Mouse (Mus musculus): Measurements from ENCODE around the gene Sppl2c.
A peak's percentile ranks its signal among the peaks of the same experiment; 100 is the strongest.

Sppl2c gene

DNA sequence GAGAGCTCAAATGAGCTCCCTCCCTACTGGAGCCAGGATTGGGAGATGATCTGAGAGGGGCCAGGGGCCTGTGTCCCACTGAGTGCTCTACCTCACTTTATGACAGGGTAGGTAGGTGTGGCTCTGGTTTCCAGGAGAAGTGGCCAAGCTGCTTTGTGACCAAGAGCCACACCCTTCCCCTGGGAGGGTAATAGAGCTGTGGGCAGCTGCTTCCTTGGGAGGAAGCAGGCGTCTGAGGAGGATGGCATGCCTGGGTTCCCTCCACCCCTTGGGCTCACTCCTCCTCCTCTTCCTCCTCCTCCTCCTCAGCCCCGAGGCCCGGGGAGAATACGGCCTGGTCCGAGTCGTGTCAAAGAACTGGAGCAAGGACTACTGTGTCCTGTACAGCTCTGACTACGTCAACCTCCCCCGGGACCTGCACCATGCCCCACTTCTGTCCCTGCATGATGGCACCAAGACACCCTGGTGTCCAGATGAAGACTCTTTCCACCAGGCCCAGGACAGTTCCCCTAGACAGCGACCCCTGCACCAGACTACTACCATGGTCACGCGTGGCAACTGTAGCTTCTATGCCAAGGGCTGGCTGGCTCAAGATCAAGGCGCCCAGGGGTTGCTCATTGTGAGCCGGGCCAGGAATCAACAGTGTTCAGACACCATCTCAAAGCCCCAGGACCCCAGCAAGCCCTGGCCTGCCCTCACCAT is at the start of gene Sppl2c:
Gene Sppl2c (plus strand): TSS at position 193 of the 702 bp plus-strand sequence.
- DNase-seq (ENCODE audit: low spot score in 2 of 2): no peak

DNA sequence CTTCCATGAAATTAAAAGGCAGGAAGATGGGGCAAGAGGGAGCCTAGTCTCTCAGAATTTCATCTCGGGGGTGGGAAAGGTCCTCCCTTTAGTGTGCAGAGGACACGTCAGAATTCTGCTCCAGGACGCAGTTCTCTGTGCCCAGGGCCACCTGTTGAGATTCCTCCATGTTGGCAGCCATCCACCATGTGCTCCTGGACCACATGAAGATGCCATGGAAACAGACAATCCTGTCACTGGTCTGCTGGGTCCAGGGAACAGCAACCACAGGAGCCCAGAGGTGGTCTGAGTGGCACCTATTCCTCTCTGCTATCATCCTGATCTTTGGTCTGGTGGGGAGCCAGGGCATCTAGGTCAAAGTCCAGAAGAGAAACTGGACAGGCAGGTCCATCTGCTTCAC is 47.2 kb upstream of the Sppl2c start:
- no peak for DNase-seq (ENCODE audit: low spot score in 2 of 2)

DNA sequence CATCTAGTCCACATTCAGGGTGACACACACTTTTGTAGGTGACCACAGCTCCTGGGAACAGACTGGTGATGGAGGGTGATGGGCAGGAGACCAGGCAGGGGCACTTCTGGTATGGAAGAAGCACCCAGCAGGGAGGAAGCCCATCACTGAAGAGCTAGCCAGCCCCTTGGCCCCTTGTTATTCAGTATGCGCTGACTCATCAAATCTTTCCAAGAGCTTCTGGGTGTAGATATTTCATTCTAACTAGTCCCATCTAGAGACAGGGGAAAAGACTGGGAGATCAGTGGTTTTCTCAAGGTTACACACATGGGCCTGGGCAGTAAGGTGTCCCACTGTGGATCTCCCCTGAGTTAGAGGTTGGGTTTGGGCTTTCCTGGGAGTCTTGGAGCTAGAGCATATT is 41.2 kb upstream of the Sppl2c start:
- no peak for DNase-seq (ENCODE audit: low spot score in 2 of 2)

DNA sequence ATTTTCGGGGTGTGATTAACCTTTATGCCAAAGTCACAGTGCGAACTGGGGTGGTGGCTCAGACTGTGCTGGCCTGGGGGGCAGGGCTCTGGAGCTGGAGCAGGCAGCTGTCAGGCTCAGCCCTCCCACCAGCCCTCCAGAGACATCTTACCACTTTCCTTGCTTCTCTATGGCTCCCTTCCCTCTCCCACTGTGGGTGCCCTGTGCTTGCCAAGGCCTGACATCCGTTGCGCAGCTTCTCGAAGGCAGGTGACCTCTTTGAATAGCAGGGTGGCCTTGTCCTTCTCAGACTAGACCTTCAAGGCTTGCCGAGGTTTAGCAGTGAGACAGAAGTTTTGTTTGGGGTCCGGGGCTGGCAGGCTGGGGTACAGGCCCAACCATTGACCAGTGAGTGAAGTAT is 37.3 kb upstream of the Sppl2c start:
- no peak for DNase-seq (ENCODE audit: low spot score in 2 of 2)

DNA sequence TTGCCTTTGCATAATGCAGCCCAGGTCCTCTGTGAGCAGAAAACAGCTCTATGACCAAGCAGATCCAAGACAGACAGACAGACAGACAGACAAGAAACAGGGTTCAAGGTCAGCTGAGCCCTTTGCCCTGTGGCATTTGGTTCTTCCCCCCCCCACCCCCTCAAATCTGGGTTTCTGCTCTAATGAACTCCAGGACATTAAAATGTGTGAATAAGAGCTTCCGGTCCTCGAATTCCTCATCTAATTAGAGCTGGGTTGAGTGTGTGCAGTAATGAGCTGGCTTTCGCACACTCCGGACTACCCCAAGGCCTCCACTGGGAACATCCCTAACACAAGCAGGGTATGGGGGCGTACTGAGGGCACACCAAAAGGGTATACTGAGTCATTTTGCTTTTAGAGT is 35.2 kb upstream of the Sppl2c start:
- DNase-seq (ENCODE audit: low spot score in 2 of 2): no peak

DNA sequence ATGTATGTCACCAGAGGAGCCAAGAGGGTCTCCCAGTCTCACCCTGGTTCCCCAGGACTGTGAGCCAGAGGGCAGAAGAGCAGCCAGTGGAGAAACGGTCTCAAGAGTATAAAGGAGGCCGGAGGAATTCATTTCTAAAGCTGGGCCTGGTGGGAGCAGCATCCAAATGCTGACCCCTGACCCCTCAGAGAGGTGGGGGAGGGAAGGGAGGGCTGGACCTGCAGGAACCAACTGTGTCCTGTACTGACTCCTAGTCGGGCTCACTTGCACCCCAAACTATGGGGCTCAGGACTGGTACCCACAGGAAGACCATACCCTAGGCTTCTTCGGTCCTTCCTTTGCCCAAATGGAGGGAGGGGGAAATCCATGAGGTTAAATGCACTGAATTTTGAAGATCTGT is 31.8 kb upstream of the Sppl2c start:
- no peak for DNase-seq (ENCODE audit: low spot score in 2 of 2)

DNA sequence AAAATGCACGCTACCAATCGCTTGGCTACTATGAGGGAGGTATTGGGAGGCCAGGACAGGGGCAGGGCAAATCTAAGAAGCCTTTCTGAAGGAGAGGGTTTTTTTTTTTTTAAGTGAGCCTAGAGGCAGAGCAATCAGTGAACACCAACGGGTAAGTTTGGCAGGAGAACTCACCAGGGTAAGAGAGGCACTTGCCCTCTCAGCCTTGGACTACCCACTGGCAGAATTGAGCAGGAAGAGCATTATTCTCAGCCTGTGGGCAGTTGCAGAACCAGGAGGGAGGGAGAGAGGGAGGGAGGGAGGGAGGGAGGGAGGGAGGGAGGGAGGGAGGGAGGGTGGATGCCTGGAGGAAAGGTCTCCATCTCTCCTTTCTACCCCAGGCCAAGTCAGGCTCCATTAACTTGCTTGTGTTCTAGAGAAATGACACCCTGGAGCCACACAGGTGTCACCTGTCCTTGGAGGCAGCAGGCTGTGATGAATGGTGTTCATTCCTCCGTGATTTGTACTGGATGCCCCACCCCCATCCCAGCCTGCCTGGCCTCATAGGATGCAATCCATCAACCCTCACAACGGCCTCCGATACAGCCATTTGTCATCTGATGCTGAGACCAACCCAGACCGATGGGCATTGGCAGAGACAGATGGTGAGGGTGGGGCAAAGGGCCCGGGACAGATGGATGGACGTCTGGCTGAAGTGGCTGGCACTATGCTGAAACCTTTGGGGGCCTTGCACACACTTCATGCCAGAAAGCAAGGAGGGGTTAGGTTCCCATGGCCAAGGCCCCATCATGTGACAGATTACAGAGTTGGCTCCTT is 31.1 kb upstream of the Sppl2c start:
- DNase-seq (ENCODE audit: low spot score in 2 of 2): no peak

DNA sequence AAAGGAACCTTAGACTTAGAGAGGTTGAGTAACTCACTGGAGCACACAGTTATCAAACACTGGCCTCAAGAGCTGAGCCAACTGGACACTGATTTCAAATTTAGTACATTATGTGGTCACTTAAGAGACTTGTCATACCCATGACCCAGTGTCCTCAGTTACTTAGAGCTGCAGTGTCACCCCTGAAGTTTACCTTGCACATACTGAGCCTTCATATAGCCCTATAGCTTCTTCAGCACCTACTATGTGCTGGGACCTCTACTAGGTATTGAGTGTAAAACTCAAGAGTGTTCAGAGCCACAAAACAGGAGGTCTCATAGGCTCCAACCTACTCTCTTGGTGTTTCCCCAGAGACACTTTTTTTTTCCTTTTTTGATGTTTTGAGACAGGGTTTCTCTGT is 30.2 kb upstream of the Sppl2c start:
- DNase-seq (ENCODE audit: low spot score in 2 of 2): no peak

DNA sequence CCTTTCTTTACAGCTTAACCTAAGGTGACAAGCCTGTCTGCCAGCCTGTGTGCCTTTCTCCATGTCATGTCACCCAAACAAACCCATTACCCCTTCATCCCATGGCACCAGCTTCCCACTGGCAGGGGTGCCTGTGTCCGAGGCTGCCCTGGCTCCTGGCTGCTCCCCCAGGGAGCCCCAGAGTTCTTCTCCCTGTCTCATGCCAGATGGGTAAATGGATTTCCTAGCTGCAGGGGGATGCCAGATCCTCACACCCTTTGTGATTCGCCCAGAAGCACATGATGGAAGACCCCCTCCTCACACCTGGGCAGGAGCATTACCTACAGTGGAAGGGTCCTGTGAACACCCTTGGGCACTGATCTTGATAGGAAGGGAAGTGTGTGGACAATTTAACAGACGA is 29.7 kb upstream of the Sppl2c start:
- DNase-seq (ENCODE audit: low spot score in 2 of 2): no peak

DNA sequence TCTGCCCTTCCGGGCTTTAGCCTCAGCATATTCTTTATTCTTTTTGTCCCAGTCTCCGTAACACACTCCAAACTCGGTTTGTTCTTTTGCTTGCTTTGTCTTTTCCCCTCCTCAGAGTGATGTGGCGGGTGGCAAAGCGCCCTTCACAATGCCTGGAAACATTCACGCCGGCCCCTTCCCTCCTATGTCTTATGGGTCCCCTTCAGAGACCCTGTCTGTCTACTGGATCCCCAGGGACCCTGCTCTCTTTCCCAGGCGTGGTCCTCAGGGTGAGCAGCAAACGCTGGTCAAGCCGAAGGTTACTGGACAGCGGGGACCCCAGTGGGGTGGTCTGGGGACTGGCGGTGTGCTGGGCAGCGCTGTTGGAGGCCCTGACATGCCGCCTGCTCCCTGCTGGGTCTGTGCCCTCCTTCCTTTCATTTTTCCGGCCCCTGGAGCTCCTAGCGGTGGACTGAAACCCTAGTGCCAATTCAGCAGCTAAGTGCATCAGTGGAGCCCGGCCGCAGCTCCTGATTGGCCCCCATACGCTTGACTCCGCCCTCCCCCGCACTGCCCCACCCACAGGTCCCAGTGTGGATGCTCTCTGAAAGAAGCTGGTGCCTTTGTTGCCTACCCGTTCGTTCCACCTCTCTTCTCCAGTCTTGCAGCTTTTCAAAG is 28.4 kb upstream of the Sppl2c start:
- DNase-seq (ENCODE audit: low spot score in 2 of 2): peak; percentile 68 to 83

DNA sequence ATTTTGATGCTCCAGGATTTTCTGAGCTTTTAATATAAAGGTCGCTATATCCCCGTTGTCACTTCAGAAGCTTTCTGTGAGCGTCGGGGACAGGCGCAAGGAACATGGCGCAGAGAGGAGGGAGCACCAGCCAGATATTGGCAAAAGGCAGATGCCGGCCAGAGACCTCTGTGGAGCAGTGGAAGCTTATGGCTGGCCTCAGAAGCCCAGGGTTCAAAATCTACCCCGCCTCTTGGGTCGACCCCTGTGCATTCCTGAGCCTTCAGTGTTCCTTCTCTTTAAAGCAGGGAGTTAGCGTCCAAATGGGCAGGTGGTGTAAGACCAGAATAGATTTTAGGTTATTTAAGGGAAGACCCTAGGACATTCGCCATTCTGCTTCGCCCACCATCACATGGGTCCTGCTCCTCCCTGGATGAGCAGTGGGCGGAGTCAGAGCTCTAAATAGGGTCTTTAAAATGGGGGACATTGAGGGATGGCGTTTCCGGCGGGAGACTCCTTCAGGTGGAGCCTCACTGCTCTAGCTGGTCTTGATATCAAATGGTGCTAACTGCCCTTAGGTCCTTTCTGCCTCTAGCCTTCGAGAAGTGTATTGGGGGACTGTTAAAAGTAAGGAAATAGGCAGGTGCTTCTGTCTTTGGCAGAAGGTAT is 27.7 kb upstream of the Sppl2c start:
- DNase-seq (ENCODE audit: low spot score in 2 of 2): no peak

DNA sequence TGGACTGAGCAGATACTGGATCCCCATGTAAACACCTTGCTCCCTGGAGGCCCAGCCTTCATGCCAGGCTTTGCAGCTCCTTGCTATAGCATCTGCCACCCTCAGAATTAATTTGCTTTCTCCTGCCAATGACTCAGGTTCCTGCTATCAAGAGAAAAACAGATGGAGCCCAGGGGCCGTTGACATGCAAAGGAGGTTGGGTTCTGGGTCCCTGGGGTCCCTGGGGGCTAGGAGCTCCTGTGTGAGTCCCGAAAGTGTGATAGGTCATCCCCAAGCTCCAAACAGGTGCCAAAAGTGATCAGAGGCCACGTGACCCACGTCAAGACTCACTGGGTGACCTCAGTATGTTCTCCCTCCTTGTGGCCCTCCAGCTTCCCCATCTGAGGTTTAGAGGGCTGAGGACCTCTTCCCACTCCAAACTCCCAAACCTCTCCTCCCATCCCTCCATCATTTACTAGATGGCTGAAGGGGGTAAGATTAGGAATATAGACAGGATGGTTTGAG is 26.3 kb upstream of the Sppl2c start:
- DNase-seq (ENCODE audit: low spot score in 2 of 2): no peak

DNA sequence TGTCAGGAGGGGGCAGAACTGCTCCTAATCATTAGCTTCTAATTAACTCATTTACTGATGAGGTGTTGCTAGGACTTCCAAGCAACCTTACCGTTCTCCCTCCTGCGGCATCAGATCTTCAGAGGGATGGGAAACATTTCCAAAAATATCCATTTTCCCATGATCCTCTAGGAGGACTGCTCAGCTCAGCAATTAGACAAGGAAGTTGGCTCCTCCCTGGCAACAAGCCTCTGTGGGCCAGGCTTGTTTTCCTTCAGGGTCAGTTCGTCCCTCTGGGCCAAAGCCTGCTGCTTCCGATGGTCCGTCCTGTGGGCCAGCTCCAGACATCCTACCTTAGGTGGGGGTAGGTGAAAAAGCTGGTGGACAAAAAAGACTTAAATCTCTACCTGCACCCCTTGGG is 25.0 kb upstream of the Sppl2c start:
- no peak for DNase-seq (ENCODE audit: low spot score in 2 of 2)

DNA sequence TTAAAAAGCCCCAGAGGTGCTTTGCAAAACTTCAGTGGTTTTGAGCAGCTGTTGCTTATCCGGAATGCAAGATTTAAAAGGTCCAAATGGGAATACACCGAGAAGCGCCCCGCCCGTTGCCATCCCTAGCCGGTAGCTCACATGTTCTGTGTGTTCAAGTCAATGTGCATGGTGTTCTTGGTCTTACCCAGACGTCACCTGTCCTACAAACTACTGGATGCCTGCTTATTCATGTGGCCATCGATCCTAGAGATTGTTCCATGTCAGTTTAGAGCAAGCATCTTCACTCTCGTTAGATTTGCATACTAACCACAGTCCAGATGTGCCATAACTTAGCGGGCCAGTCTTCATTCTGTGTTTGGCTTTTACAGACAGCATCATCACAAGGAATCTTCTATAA is 21.9 kb upstream of the Sppl2c start:
- DNase-seq (ENCODE audit: low spot score in 2 of 2): no peak

DNA sequence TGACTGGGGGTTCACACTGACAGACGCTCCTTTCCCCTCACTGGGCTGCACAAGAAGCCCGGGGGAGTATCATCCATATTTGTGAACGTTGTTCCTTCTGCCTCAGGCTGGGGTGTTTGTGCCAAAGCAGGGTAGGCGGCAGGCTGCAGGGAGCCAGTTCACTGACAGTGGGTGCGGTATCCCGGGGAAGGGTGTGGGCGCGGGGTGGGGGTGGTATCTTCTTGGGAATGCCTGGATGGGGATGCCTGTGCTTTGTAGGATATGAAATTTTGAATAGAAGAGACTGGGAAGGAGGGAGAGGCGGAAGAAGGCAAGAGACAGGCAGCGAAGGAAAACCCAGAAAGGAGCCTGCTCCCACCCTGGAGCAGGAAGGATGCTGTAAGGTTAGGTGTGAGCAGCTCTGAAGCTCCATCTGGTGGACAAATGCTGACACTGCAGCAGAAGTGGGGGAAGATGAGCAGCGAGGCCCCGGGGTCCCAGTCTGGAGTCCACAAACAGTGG is 14.8 kb upstream of the Sppl2c start:
- DNase-seq (ENCODE audit: low spot score in 2 of 2): peak; percentile 52 to 87

DNA sequence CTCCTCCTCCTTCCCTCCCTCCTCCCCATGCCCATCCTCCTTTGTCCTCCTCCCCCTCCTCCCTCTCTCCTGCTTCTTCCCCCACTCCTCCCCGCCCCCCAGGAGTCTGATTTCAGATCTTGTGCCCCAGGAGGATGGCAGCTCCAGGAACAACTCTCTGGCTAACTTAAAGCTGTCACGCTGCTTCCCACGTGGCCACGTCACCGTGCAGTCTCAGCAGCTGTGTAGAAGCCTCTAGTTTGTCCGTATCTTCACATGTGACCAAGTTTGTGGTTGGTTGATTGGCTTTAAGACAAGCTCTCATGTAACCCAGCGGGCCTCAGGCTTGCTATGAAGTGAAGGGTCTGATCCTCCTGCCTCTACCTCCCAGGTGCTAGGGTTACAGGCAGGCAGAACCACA is 7.2 kb upstream of the Sppl2c start:
- no peak for DNase-seq (ENCODE audit: low spot score in 2 of 2)

DNA sequence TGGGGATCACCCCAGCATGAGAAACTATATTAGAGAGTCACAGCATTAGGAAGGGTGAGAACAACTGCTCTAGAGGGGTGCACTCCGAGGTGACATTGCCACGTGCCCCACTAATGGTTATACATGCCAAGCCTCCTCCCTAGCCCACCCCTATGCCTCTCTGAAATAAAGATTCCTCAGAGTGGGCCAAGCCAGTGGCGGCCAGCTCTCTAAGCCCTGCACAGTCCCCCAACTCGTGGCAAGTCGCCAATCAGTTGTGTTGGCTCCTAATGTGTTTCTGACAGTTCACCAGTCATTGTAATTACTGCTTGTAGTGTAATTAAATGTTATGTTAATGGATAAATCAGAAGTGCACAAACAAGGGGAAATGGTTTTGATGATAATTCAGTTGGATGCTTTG is 6.3 kb upstream of the Sppl2c start:
- DNase-seq (ENCODE audit: low spot score in 2 of 2): no peak

DNA sequence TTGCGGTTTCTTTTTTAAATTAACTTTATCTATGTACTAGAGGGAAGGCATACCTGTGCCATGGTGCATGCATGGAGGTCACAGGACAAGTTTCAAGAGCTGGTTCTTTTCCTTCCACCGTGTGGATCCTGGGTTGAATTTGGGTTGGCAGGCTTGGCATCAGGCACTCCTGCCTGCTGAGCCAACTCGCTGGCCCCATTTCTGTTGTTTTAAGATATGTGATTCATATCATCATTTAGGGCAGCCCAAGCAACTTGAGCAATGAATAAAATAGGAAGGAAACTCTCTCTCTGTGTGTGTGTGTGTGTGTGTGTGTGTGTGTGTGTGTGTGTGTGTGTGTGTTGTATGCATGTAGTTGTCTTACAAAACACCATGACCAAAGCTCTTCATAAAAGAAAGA is 4.0 kb upstream of the Sppl2c start:
- DNase-seq (ENCODE audit: low spot score in 2 of 2): no peak

DNA sequence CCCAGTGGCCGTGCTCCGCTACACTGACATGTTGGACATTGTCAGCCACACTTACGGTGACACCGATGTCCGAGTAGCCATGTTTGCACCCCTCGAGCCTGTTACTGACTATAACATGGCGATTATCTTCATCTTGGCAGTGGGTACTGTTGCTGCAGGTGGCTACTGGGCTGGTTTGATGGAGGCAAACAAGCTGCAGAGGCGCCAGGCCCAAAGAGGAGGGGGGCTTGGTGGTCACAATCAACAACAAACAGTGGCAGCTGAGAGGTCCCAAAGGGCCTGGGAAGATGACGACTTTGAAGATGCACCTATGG is 667 bp downstream of the Sppl2c start:
- no peak for DNase-seq (ENCODE audit: low spot score in 2 of 2)

DNA sequence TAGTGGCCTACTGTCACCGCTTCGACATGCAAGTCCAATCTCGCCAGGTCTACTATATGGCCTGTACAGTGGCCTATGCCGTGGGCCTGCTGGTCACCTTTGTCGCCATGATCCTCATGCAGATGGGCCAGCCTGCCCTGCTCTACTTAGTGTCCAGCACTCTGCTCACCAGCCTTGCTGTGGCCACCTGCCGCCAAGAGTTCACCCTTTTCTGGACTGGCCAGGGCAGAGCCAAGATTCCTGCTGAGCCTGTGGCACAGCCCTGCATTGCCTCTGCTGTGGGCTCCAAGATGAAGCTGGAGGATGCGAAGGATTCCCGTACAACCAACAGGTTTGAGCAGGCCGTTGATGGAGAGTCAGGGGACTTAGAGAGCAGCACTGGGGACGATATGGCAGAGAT is 1.6 kb downstream of the Sppl2c start:
- DNase-seq (ENCODE audit: low spot score in 2 of 2): no peak

DNA sequence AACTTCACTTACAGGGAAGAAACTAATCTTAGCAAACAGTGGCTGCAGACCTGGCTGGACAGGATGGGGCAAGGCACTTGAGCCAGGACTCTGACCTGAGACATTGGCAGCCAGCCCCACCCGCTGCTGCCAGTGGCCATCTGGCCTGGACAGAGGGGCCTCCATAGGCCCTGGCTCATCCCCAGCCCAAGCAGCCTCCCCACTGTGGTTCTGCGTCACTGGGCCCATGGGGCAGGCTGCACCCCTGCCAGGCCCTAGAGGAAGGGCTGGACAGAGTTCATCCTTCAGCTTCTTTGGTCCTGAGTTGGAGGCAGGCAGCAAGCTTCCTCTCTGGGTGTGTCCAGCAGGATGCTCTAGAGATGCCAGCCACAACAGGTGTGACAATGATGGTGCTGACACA is 3.9 kb downstream of the Sppl2c start:
- DNase-seq (ENCODE audit: low spot score in 2 of 2): no peak

DNA sequence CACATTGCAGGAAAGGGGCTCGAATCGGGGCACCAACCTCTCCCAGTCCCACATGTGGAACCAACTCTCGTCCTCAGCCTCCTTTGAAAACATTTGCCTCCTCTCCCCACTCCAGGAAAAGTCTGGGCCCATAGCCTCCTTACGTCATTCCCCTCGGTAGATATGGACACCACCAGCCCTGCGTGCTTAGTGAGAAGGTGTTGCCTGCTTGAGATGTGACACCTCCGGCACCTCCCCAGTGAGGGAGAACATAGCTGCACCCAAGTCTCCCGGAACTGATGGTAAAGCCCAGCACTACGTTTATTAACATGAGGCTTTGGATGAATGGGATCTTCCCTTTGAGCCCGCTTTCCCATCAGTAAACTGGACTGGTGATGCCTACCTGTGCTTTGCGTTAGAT is 9.3 kb downstream of the Sppl2c start:
- DNase-seq (ENCODE audit: low spot score in 2 of 2): no peak

Data from left cerebral cortex, adult 9 months (tissue).